Mouse (Mus musculus) CH12.LX (cell line): ENCODE data around the gene Ing4.

Source experiments
- CTCF ChIP-seq, 2 experiments: IDR thresholded peaks in 1 of 2; conservative IDR thresholded peaks in 1 of 2; 2 replicates each; pipeline ENCODE4 v1.5.1; 2011 to 2012; ENCODE audit warnings: low read depth in 2 of 2, low read length in 2 of 2, improper control_type of control experiment in 1 of 2, inconsistent platforms in 1 of 2, mild to moderate bottlenecking in 1 of 2, moderate library complexity in 1 of 2
- EP300 ChIP-seq: IDR thresholded peaks from 2 replicates; pipeline ENCODE4 v1.6.1; 2011; ENCODE audit warnings: low read length, improper control_type of control experiment
- HCFC1 ChIP-seq: IDR thresholded peaks from 2 replicates; pipeline ENCODE4 v1.6.1; 2012; ENCODE audit warnings: low read depth, mild to moderate bottlenecking, inconsistent platforms, low read length, improper control_type of control experiment
- JUND ChIP-seq: conservative IDR thresholded peaks from 2 replicates; pipeline ENCODE4 v1.6.1; 2011; ENCODE audit warnings: low read depth, low read length, improper control_type of control experiment
- MAFK ChIP-seq: IDR thresholded peaks from 2 replicates; pipeline ENCODE4 v1.6.1; 2011; ENCODE audit warnings: low read length, improper control_type of control experiment; ENCODE audit not compliant: insufficient replicate concordance
- MEF2A ChIP-seq: IDR thresholded peaks from 2 replicates; pipeline ENCODE4 v1.6.1; 2014; ENCODE audit warnings: low read depth, mild to moderate bottlenecking, inconsistent platforms, low read length, improper control_type of control experiment, borderline replicate concordance
- MXI1 ChIP-seq: IDR thresholded peaks from 2 replicates; pipeline ENCODE4 v1.6.1; 2011; ENCODE audit warnings: mild to moderate bottlenecking, low read depth, low read length, improper control_type of control experiment
- POLR2A ChIP-seq: IDR thresholded peaks from 2 replicates; pipeline ENCODE4 v1.6.1; 2011; ENCODE audit warnings: low read depth, mild to moderate bottlenecking, improper control_type of control experiment, low read length
- POLR2AphosphoS2 ChIP-seq: IDR thresholded peaks from 2 replicates; pipeline ENCODE4 v1.6.1; 2011; ENCODE audit warnings: low read depth, low read length, improper control_type of control experiment
- RAD21 ChIP-seq: IDR thresholded peaks from 2 replicates; pipeline ENCODE4 v1.6.1; 2011; ENCODE audit warnings: low read depth, mild to moderate bottlenecking, low read length, improper control_type of control experiment, moderate library complexity
- TCF12 ChIP-seq: IDR thresholded peaks from 2 replicates; pipeline ENCODE4 v1.6.1; 2014; ENCODE audit warnings: low read depth, mild to moderate bottlenecking, inconsistent platforms, low read length, improper control_type of control experiment
- ZC3H11A ChIP-seq: IDR thresholded peaks from 2 replicates; pipeline ENCODE4 v1.6.1; 2012; ENCODE audit warnings: low read depth, mild to moderate bottlenecking, inconsistent platforms, low read length, improper control_type of control experiment
- ZKSCAN1 ChIP-seq: IDR thresholded peaks from 2 replicates; pipeline ENCODE4 v1.6.1; 2012; ENCODE audit warnings: low read depth, inconsistent platforms, low read length, improper control_type of control experiment, borderline replicate concordance

DNA sequence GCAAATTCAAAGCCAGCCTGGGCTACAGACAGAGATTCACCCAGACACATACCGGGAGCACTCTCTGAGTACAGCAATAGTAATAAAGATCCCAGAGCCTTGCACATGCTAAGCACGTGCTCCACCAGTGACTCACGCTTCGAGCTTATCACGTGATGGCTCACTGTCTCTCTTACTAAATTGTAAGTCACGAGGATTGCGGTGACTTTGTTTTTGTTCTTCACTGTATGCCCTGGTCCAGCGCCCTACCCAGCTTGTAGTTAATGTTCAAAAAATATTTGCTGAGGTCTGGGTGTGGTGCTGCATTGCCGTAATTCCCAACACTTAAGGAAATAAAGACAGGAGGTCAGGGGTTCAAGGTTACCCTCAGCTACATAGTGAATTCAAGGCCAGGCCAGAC is 46.2 kb upstream of the Ing4 start:
- TF ChIP-seq POLR2A (no peak), POLR2AphosphoS2 (no peak), JUND (no peak), MAFK (no peak), CTCF (conservative IDR thresholded peaks at IDR 0.05 in 1 of 2, IDR thresholded peaks at IDR 0.05 in 1 of 2; ENCODE audit: low read depth in 2 of 2, low read length in 2 of 2) (no peak), EP300 (no peak), ZKSCAN1 (no peak), HCFC1 (no peak), MEF2A (no peak), TCF12 (no peak), RAD21 (no peak), ZC3H11A (no peak), MXI1 (no peak)
